Mouse (Mus musculus) midbrain, embryonic 16.5 days (tissue): Measurements from ENCODE around the gene Larp4b. TPM values are rescaled to one million over a fixed set of nuclear protein-coding genes. Genes with fewer than 3 reads are reported as not detected.
A peak's percentile ranks its signal among the peaks of the same experiment; 100 is the strongest.

Experiments
- ATAC-seq: fragments of 200-750 bp; cut with Nextera tagmentation; 2 replicates; pipeline ENCODE4 v1.8.0; 2017; ENCODE audit warnings: moderate TSS enrichment
- H3K27ac ChIP-seq: fragments of 300-500 bp; sonication (generic); 2 replicates; pipeline ENCODE4 v1.5.1; 2014; ENCODE audit warnings: mild to moderate bottlenecking, low read length, mixed read lengths
- H3K27me3 ChIP-seq: fragments of 300-500 bp; sonication (generic); 2 replicates; pipeline ENCODE4 v1.6.1; 2014; ENCODE audit warnings: low read depth, low read length, mixed read lengths; ENCODE audit not compliant: control insufficient read depth, insufficient read depth
- H3K36me3 ChIP-seq: fragments of 300-500 bp; sonication (generic); 2 replicates; pipeline ENCODE4 v1.6.1; 2014; ENCODE audit warnings: mild to moderate bottlenecking, low read length, moderate library complexity, mixed read lengths; ENCODE audit not compliant: control insufficient read depth, insufficient read depth
- H3K4me1 ChIP-seq: fragments of 300-500 bp; sonication (generic); 2 replicates; pipeline ENCODE4 v1.6.1; 2014; ENCODE audit warnings: mild to moderate bottlenecking, low read length, mixed read lengths; ENCODE audit not compliant: control insufficient read depth, insufficient read depth
- H3K4me2 ChIP-seq: fragments of 300-500 bp; sonication (generic); 2 replicates; pipeline ENCODE4 v1.6.1; 2014; ENCODE audit warnings: mild to moderate bottlenecking, low read length, mixed read lengths
- H3K4me3 ChIP-seq: fragments of 300-500 bp; sonication (generic); 2 replicates; pipeline ENCODE4 v1.5.1; 2014; ENCODE audit warnings: low read depth, mild to moderate bottlenecking, low read length, moderate library complexity, mixed read lengths
- H3K9ac ChIP-seq: fragments of 300-500 bp; sonication (generic); 2 replicates; pipeline ENCODE4 v1.6.1; 2014; ENCODE audit warnings: low read depth, low read length, mixed read lengths
- H3K9me3 ChIP-seq: fragments of 300-500 bp; sonication (generic); replicated peaks from 2 replicates; pipeline ENCODE4 v1.6.1; 2014; ENCODE audit warnings: mild to moderate bottlenecking, low read length, mixed read lengths; ENCODE audit not compliant: control insufficient read depth, poor library complexity, severe bottlenecking
- whole genome bisulfite sequencing: fragments of 180-500 bp; shearing (Covaris S2); extraction: QIAGEN DNeasy Blood & Tissue Kit; methylation state at CpG from one replicate; pipeline ENCODE4 v1.1.7; 2014; 5-methylcytosine and 5-hydroxymethylcytosine counted together
- polyA plus RNA-seq: library from polyadenylated mRNA; unstranded; fragments of >200 nt; fragmentation: Nextera tagmentation; extraction: Ambion mirVana; gene quantifications from 2 replicates; pipeline ENCODE4 v1.2.1, GENCODE M21; 2015

Gene Larp4b
- polyA plus RNA-seq, 1 experiment from 2014 or later = 42.6 TPM

GRCm38 (mm10) chr13:9073818-9074217, 19.9 kb upstream of the Larp4b start:
- WGBS = 71% methylated on average over 4 of the region's 4 CpGs
- H3K9me3 ChIP-seq = no peaks in the 10 kb centered on the region
- H3K4me1 ChIP-seq = no peaks in the 10 kb centered on the region
- H3K4me3 ChIP-seq = no peak overlapping the region
- no peaks in the 10 kb centered on the region for H3K36me3 ChIP-seq
- H3K27me3 ChIP-seq = no peaks in the 10 kb centered on the region
- H3K4me2 ChIP-seq = no peak overlapping the region
- no peak overlapping the region for H3K27ac ChIP-seq
- no peak overlapping the region for H3K9ac ChIP-seq
- no peak for ATAC-seq

GRCm38 (mm10) chr13:9075825-9076592, 17.7 kb upstream of the Larp4b start:
- Histone ChIP-seq H3K4me2 (no peak overlapping the region), H3K4me1 (no peaks in the 10 kb centered on the region), H3K9ac (no peak overlapping the region), H3K27me3 (no peaks in the 10 kb centered on the region), H3K4me3 (no peak overlapping the region), H3K9me3 (no peaks in the 10 kb centered on the region), H3K36me3 (no peaks in the 10 kb centered on the region), H3K27ac (no peak overlapping the region)
- no peak for ATAC-seq
- 84% methylated on average over 7 of the region's 7 CpGs for WGBS

GRCm38 (mm10) chr13:9082128-9082883, 11.4 kb upstream of the Larp4b start:
- 83% methylated on average over 14 of the region's 14 CpGs for WGBS
- Histone ChIP-seq H3K27me3 (no peaks in the 10 kb centered on the region), H3K27ac (no peak overlapping the region), H3K9ac (no peak overlapping the region), H3K4me1 (no peaks in the 10 kb centered on the region), H3K36me3 (no peaks in the 10 kb centered on the region), H3K4me3 (no peak overlapping the region), H3K9me3 (no peaks in the 10 kb centered on the region), H3K4me2 (no peak overlapping the region)
- ATAC-seq = no peak

- Histone ChIP-seq H3K4me2 (peak overlapping the region; percentile 97), H3K27ac (peak overlapping the region; percentile 88), H3K9ac (peak overlapping the region; percentile 96), H3K4me3 (peak overlapping the region; percentile 99), H3K9me3 (no peaks in the 10 kb centered on the region), H3K36me3 (no peaks in the 10 kb centered on the region), H3K27me3 (no peaks in the 10 kb centered on the region), H3K4me1 (peaks cover 34% of the 10 kb centered on the region)
- peak; percentile 71 for ATAC-seq
- WGBS = under 1% methylated on average over 44 of the region's 63 CpGs
These were observed 702 bp downstream of the Larp4b start for GRCm38 (mm10) chr13:9094186-9094980.

GRCm38 (mm10) chr13:9099289-9099688, 5.6 kb downstream of the Larp4b start:
- WGBS = 75% methylated on average over 5 of the region's 5 CpGs
- ATAC-seq = no peak
- H3K4me1 ChIP-seq = peaks cover 31% of the 10 kb centered on the region
- H3K27ac ChIP-seq = no peak overlapping the region
- no peaks in the 10 kb centered on the region for H3K9me3 ChIP-seq
- no peaks in the 10 kb centered on the region for H3K36me3 ChIP-seq
- no peak overlapping the region for H3K4me2 ChIP-seq
- no peak overlapping the region for H3K9ac ChIP-seq
- no peak overlapping the region for H3K4me3 ChIP-seq
- no peaks in the 10 kb centered on the region for H3K27me3 ChIP-seq

GRCm38 (mm10) chr13:9100517-9100916, 6.8 kb downstream of the Larp4b start:
- peaks cover 22% of the 10 kb centered on the region for H3K4me1 ChIP-seq
- no peaks in the 10 kb centered on the region for H3K36me3 ChIP-seq
- H3K4me2 ChIP-seq = no peak overlapping the region
- 99% methylated on average over 2 of the region's 2 CpGs for WGBS
- no peak overlapping the region for H3K27ac ChIP-seq
- H3K27me3 ChIP-seq = no peaks in the 10 kb centered on the region
- no peak overlapping the region for H3K9ac ChIP-seq
- H3K4me3 ChIP-seq = no peak overlapping the region
- H3K9me3 ChIP-seq = no peaks in the 10 kb centered on the region
- no peak for ATAC-seq

GRCm38 (mm10) chr13:9106246-9106645, 12.6 kb downstream of the Larp4b start:
- Histone ChIP-seq H3K27ac (no peak overlapping the region), H3K4me2 (no peak overlapping the region), H3K9ac (no peak overlapping the region), H3K9me3 (no peaks in the 10 kb centered on the region), H3K36me3 (no peaks in the 10 kb centered on the region), H3K27me3 (no peaks in the 10 kb centered on the region), H3K4me3 (no peak overlapping the region), H3K4me1 (no peaks in the 10 kb centered on the region)
- ATAC-seq = no peak
- WGBS = 93% methylated on average over 5 of the region's 5 CpGs

GRCm38 (mm10) chr13:9106992-9107858, 13.5 kb downstream of the Larp4b start:
- no peak for ATAC-seq
- no peak overlapping the region for H3K9ac ChIP-seq
- H3K36me3 ChIP-seq = no peaks in the 10 kb centered on the region
- no peak overlapping the region for H3K27ac ChIP-seq
- H3K4me3 ChIP-seq = no peak overlapping the region
- H3K4me1 ChIP-seq = no peaks in the 10 kb centered on the region
- no peaks in the 10 kb centered on the region for H3K9me3 ChIP-seq
- no peaks in the 10 kb centered on the region for H3K27me3 ChIP-seq
- WGBS = 92% methylated on average over 2 of the region's 2 CpGs
- no peak overlapping the region for H3K4me2 ChIP-seq
